Mouse (Mus musculus): Measurements from ENCODE around the gene Dcaf15.
A peak's percentile ranks its signal among the peaks of the same experiment; 100 is the strongest.

Dcaf15 gene

GRCm38 (mm10) chr8:84104697-84105609 is at the start of gene Dcaf15:
Gene Dcaf15, minus strand, starts transcription at chr8:84104768.
- DNase-seq (ENCODE audit: low spot score), result peak; percentile 98

DNA sequence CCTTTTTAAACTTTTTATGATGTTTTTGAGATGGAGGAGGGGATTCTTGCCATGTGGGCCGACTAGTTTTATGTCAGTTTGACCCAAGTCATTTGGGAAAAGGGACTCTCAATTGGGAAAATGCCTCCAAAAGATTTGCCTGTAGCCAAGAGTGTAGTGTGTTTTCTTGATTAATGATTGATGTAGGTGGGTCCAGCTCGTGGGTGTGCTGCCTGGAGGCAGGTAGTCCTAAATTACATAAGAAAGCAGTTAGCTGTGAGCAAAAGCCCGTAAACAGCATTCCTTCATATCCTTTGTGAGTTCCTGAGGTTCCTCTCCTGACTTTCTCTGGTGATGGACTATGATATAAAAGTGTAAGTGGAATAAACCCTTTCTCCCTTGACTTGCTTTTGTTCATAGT is 44.6 kb upstream of the Dcaf15 start:
- no peak for DNase-seq (ENCODE audit: low spot score)

GRCm38 (mm10) chr8:84148531-84148850 is 43.9 kb upstream of the Dcaf15 start:
- DNase-seq (ENCODE audit: low spot score), result no peak

DNA sequence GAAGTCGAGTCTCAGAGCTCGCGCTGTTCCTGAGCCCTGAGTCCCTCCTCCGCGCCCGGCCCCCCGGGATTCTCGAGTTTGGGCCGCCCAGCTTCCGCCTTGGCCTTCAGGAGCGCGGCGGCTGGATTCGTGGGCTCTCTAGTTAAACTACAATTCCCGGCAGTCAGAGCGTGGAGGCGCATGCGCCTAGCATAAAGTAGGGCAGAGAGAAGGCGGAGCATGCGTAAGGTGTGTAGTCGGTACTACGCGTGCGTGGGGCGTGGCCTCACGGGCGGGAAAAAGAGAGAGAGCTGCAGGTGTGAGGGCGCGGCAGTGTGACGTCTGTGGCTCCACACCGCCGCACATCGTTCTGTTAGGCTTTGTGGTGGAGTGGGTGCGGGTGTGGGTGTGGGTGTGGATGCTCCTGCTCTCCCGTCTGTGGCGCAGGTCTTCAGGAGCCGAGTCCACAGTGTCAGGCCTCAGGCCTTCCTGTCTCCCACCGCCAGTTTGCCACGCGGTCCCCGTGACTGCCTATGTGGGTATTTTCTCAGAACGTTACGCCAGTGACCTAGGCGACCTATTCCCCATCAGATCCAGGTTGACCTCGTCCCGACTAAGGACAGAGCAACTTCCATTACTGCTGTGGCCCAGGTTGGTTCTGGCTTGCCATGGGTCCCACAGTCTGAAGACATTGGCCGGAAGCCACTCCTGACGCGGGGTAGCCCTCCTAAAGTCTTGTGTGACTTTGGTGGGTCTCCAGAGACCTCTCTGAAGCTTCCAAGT is 43.4 kb upstream of the Dcaf15 start, which contains the start of the genes Cc2d1a and 4930432K21Rik:
Gene Cc2d1a, minus strand, starts transcription at position 168 of the 762 bp plus-strand sequence.
Gene 4930432K21Rik, plus strand, starts transcription at position 257 of the 762 bp plus-strand sequence.
- peak; percentile 94 for DNase-seq (ENCODE audit: low spot score)

GRCm38 (mm10) chr8:84147324-84147766 is 42.8 kb upstream of the Dcaf15 start:
- DNase-seq (ENCODE audit: low spot score), result no peak

DNA sequence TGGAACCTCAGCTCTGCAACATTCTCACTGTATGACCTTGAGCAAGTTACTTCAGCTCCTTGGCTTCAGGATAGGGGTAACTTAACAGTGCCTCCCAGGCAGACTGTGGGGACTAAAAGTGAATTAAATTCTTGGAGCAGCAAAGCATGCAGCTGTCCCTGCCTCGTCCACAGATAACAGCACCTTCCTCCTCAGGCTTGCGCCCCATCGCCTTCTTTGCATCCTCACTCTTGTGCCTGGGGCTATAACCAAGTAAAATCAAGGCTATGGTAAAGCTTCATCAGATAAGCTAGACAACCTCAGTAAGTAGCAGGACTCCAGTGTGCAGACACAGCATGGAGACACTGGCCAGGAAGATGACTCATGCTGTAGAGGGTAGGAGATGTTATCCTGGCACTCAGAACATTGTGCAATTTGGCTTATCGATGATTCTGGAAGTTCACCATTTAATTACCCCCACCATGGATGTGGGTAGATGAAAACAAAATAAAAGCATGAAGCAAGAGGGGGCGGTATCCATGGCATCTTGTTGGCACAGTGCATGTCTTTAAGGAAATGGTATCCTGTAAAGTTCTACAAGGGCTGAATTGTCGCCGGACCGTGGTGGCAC is 40.2 kb upstream of the Dcaf15 start:
- DNase-seq (ENCODE audit: low spot score), result no peak

- DNase-seq (ENCODE audit: low spot score), result no peak
Measured at GRCm38 (mm10) chr8:84140838-84141237, 36.3 kb upstream of the Dcaf15 start.

DNA sequence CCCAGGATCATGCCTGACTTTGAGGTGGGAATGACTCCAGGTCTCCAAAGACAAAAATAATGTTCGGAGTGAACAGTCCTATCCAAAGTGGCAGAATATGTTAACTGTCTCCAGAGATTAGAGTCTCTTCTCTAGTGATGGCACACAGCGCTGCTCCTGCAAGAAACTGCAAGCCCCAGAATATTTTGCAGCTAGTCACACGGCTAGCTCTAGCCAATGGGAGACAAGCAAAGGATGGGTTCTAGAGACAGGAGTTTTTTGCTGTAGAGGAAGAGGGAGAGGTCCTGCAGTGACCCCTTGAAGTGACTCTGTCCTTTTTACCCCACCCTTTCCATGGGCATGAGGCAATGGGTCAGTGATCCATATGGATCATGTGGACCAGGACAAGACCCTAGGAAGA is 33.3 kb upstream of the Dcaf15 start:
- no peak for DNase-seq (ENCODE audit: low spot score)

DNA sequence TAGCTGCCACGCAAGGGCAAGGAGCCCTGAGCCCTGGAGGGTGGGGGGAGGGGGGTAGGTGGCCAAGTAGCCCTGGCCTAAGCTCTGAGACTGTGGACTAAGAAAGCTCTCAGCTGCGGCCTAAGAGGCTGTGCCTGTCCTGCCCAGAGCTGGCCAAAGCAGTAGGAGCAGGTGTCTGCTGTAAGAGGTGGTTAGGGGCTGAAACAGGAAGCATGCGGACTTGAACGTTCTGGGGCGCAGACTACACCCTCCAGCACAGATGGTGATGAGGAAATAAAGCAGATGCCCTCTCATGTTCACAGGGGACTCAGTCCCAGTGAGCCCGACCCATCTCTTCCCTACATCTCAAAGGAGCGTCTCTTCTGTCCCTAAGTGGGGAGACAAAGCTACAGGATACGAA is 27.7 kb upstream of the Dcaf15 start:
- no peak for DNase-seq (ENCODE audit: low spot score)

- no peak for DNase-seq (ENCODE audit: low spot score)
Measured at GRCm38 (mm10) chr8:84130806-84131205, 26.2 kb upstream of the Dcaf15 start.

GRCm38 (mm10) chr8:84128277-84128676 is 23.7 kb upstream of the Dcaf15 start:
- DNase-seq (ENCODE audit: low spot score), result no peak

GRCm38 (mm10) chr8:84127202-84127901 is 22.8 kb upstream of the Dcaf15 start:
- no peak for DNase-seq (ENCODE audit: low spot score)

DNA sequence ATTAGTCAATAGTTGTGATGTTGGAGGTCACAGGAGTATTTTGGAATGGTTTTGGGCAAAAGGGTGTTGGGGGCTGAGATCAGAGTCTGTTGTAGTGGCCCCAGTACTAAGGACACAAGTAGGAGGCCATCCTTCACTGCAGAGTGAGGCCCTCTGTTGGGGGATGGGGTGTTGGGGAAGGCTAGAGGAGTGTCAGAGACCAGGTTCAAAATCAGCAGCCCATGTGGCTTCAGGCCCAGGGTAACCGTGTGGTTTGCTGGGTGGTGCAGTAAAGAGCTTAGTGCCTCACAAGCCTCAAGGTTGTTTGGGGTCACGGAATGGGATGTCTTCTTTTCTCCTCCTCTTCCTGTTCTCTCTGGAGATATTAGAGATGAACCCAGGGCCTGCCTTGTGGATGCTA is 22.2 kb upstream of the Dcaf15 start:
- no peak for DNase-seq (ENCODE audit: low spot score)

GRCm38 (mm10) chr8:84125656-84126055 is 21.1 kb upstream of the Dcaf15 start, which contains the start of gene Podnl1:
Gene Podnl1, plus strand, starts transcription at chr8:84125989.
- no peak for DNase-seq (ENCODE audit: low spot score)

DNA sequence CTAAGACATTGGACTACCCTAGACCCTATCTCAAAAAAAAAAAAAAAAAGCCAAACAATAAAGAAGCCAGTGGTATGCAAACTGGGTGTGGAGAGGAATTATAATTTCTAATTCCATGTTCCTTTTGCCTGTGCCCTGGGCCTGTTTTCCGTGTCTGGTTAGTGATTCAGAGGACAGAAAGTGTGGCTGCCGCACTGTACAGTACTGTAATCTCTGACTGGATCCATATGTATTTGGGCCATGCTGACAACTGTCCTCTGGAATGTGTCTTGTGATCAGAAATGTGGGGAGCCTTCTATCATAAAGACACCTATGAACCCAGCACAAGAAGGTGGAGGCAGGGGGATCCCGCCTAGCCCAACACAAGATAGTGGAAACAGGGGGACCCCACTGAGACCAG is 17.6 kb upstream of the Dcaf15 start:
- DNase-seq (ENCODE audit: low spot score), result no peak

GRCm38 (mm10) chr8:84115646-84116045 is 11.1 kb upstream of the Dcaf15 start:
- no peak for DNase-seq (ENCODE audit: low spot score)

DNA sequence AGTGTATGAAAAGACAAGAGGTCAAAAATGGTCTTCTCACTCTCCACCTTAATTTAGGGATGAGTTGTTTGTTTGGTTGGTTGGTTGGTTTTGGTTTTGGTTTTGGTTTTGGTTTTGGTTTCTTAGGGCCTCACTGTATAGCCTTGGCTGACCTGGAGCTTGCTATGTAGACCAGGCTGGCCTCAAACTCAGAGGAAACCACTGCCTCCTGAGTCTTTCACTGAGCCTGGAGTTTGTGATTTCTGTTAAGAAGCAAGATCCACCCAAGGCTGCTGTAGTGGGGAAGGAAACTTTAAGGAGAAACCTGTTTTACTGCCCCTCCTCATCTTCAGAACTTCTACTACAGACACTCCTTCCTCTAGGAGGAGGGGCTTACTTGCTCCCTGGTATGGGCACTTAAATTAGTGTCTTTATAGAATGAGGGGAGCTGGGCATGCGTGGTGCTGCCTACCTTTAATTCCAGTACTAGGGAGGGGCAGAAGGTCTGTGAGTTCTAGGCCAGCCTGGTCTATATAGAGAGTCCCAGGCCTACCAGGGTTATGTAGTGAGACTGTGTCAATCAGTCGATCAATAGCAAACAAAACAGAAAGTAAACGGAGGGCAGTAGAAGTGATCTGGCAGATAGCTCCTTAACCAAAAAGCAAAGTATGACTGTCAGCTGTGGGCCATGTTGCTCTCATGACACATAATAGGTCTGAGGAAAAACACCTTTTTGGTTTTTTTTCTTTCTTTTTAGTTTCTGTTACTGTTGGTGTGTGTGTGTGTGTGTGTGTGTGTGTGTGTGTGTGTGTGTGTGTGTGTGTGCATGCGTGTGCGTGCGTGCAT is 1.9 kb upstream of the Dcaf15 start:
- no peak for DNase-seq (ENCODE audit: low spot score)

- DNase-seq (ENCODE audit: low spot score), result no peak
Measured at GRCm38 (mm10) chr8:84105676-84106075, 1.1 kb upstream of the Dcaf15 start.

DNA sequence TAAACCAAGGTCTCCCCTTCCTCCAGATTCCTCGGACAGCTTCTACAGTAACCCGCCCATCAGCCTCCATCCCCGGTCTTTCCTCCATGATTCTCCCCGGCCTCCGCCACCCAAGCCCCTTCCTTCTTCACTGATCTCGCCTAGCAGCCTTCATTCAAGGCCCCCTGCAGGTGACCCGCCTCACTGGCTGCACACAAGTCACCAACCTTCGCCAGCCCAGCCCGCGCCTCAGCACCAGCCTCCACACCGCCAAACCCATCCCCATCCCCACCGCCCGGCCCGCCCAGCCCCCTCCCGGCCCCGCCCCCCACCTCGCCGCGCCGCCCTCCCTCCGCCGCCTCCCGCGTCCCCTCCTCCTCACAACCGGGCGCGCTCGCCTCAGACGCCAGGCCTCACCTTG is 347 bp downstream of the Dcaf15 start:
- DNase-seq (ENCODE audit: low spot score), result no peak

DNA sequence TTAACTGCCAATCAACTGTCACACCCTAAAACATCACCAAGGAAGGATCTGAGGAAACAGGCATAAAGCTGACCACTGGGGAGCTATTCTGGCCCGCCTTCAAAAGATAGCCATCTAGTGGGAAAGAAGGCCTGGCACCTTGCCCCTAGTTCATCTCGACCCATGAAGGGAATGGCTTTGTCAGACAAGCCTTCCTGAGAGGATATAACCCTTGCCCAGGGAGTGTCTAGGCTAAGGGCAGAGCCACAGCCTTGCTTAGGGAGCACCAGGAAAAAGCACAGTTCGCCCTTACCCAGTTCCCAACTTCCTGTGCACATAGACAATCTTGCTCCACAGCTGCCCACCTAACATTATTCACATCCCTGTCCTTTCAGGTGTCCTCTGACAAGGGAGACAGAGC is 967 bp downstream of the Dcaf15 start:
- no peak for DNase-seq (ENCODE audit: low spot score)

Measured in yolk sac, embryonic 10.5 days (tissue).